Mouse (Mus musculus) cerebellum, adult 2 months (tissue): Measurements from ENCODE around the gene Tdgf1.

ENCODE experiments used
- CTCF ChIP-seq: fragments of 200-500 bp; IDR thresholded peaks from 2 replicates; pipeline ENCODE4 v1.5.1; 2011; ENCODE audit warnings: low read depth, mild to moderate bottlenecking, control low read depth, low read length, moderate library complexity, borderline replicate concordance; ENCODE audit not compliant: insufficient read depth
- POLR2A ChIP-seq: fragments of 200-500 bp; IDR thresholded peaks from 2 replicates; pipeline ENCODE4 v1.6.1; 2011; ENCODE audit warnings: low read length, control low read depth, borderline replicate concordance; ENCODE audit not compliant: insufficient read depth

DNA sequence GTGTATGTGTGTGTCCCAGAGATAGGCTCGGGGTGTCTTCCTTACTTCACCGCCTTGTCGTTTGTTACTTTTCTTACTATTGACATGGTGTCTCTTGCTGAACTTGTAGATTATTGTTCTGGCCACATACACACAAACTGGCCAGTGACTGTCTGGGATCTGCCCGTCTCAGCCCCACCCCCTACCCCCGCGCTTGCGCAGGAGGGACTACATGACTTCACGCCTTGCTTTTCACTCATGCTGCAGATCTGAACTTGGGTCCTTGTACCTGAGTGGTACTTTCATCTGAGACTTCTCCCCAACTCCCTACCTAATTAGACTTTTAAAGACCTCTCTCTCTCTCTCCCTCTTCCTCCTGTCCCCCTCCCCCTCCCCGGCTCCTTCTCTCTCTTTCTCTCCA, 38.1 kb upstream of the Tdgf1 start:
- TF ChIP-seq POLR2A (no peak), CTCF (no peak)
